Mouse (Mus musculus) limb, embryonic 14.5 days (tissue): Measurements from ENCODE around the gene Kynu. TPM values are rescaled to one million over a fixed set of nuclear protein-coding genes. Genes with fewer than 3 reads are reported as not detected.
A peak's percentile ranks its signal among the peaks of the same experiment; 100 is the strongest.

Source experiments
- ATAC-seq: fragments of 200-750 bp; cut with Nextera tagmentation; 2 replicates; pipeline ENCODE4 v1.8.0; 2017; ENCODE audit warnings: low read depth, moderate number of reproducible peaks, moderate TSS enrichment; ENCODE audit not compliant: low FRiP score
- DNase-seq: peaks from one replicate; pipeline ENCODE4 v3.0.0-alpha.2; 2015; ENCODE audit warnings: low spot score
- H3K27ac ChIP-seq: fragments of 300-500 bp; sonication (generic); replicated peaks from 2 replicates; pipeline ENCODE4 v1.5.1; 2014; ENCODE audit warnings: low read depth, mild to moderate bottlenecking, low read length, moderate library complexity, mixed read lengths
- H3K27me3 ChIP-seq: fragments of 300-500 bp; sonication (generic); 2 replicates; pipeline ENCODE4 v1.6.1; 2014; ENCODE audit warnings: low read length, mixed read lengths; ENCODE audit not compliant: control insufficient read depth, insufficient read depth
- H3K36me3 ChIP-seq: fragments of 300-500 bp; sonication (generic); 2 replicates; pipeline ENCODE4 v1.6.1; 2014; ENCODE audit warnings: mild to moderate bottlenecking, low read length, moderate library complexity, mixed read lengths; ENCODE audit not compliant: control insufficient read depth, insufficient read depth
- H3K4me1 ChIP-seq: fragments of 300-500 bp; sonication (generic); 2 replicates; pipeline ENCODE4 v1.6.1; 2014; ENCODE audit warnings: antibody characterized with exemption, low read length, mixed read lengths; ENCODE audit not compliant: control insufficient read depth, insufficient read depth
- H3K4me2 ChIP-seq: fragments of 300-500 bp; sonication (generic); replicated peaks from 2 replicates; pipeline ENCODE4 v1.6.1; 2014; ENCODE audit warnings: low read depth, mild to moderate bottlenecking, low read length, moderate library complexity; ENCODE audit not compliant: severe bottlenecking
- H3K4me3 ChIP-seq: fragments of 300-500 bp; sonication (generic); replicated peaks from 2 replicates; pipeline ENCODE4 v1.5.1; 2014; ENCODE audit warnings: low read length
- H3K9ac ChIP-seq: fragments of 300-500 bp; sonication (generic); 2 replicates; pipeline ENCODE4 v1.6.1; 2014; ENCODE audit warnings: mild to moderate bottlenecking, low read depth, low read length, moderate library complexity; ENCODE audit not compliant: severe bottlenecking
- H3K9me3 ChIP-seq: fragments of 300-500 bp; sonication (generic); 2 replicates; pipeline ENCODE4 v1.6.1; 2016; ENCODE audit warnings: low read length; ENCODE audit not compliant: control insufficient read depth
- POLR2A ChIP-seq: fragments of 200-500 bp; IDR thresholded peaks from 2 replicates; pipeline ENCODE4 v1.8.0; 2012; ENCODE audit warnings: inconsistent platforms, mild to moderate bottlenecking, moderate library complexity, borderline replicate concordance; ENCODE audit not compliant: insufficient read depth, insufficient read length; ENCODE audit errors: extremely low read depth
- WGBS: fragments of 180-500 bp; shearing (Covaris S2); extraction: QIAGEN DNeasy Blood & Tissue Kit; methylation state at CpG from one replicate; pipeline ENCODE4 v1.1.7; 2014; 5-methylcytosine and 5-hydroxymethylcytosine counted together
- polyA plus RNA-seq, 2 experiments: library from polyadenylated mRNA; depleted of rRNA in 1 of 2; stranded (reverse) in 1 of 2; unstranded in 1 of 2; fragments of >200 nt; fragmentation: Nextera tagmentation in 1 of 2; extraction: Ambion mirVana in 1 of 2; gene quantifications; 2 replicates each; pipeline versions ENCODE4 v1.2.1 to v1.2.3; 2012 to 2014

Kynu gene
- polyA plus RNA-seq, 2 experiments = 0.19 to 0.34 TPM

DNA sequence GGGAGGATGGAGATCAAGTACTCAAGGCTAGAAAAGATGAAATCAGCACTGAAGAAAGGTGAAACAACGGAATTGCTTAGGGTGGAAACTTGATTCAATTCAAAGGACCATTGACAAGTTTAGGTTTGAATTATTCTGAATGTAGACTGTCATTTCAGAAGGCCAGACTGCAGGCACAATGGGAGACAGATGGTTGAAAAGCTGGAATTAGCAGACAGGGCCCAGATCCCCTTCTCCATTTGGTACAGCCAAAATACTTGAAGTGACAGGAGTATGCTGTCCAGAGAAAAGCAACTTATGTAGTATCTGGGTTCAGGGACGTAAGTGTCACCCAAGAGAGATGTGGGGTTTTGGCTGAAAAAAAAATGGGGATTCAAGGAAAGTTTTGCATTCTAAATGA, 136.2 kb downstream of the Kynu start:
- H3K4me1 ChIP-seq = no peaks in the 10 kb centered on the region
- WGBS = 80% methylated on average over 2 of the region's 2 CpGs

DNA sequence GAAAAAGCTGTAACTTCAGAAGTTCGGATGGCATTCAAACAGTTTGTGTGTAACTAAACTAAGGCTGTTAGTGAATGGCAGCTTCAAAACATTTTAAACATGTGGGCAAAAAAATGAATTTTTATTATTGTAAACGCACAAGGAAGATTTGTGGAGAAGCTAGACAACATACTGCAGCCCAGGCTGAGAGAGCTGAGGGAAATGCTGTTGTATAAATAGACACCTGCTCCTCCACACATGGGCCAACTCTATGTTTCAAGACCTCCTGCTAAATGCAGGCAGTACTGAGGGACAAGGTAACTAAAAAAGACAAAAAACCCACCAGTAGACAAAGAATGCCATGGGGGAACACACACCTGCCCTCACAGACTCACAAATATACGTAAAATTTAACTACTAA, 140.5 kb downstream of the Kynu start:
- no peaks in the 10 kb centered on the region for H3K4me1 ChIP-seq
- no peaks in the 10 kb centered on the region for H3K9me3 ChIP-seq
- ATAC-seq (no peak), DNase-seq (no peak)
- no peak overlapping the region for H3K4me2 ChIP-seq
- no peak overlapping the region for H3K4me3 ChIP-seq
- TF ChIP-seq POLR2A = no peak
- H3K36me3 ChIP-seq = no peaks in the 10 kb centered on the region
- H3K27me3 ChIP-seq = no peaks in the 10 kb centered on the region
- WGBS = 82% methylated on average over 3 of the region's 3 CpGs
- H3K27ac ChIP-seq = no peak overlapping the region
- no peak overlapping the region for H3K9ac ChIP-seq

More for the DNA sequence above, 136.2 kb downstream of the Kynu start:
- ATAC-seq (no peak), DNase-seq (no peak)
- Histone ChIP-seq H3K27ac (no peak overlapping the region), H3K9me3 (no peaks in the 10 kb centered on the region), H3K27me3 (no peaks in the 10 kb centered on the region), H3K36me3 (no peaks in the 10 kb centered on the region), H3K4me2 (no peak overlapping the region), H3K9ac (no peak overlapping the region), H3K4me3 (no peak overlapping the region)
- no peak for TF ChIP-seq POLR2A

- no peak overlapping the region for H3K9ac ChIP-seq
- H3K4me2 ChIP-seq = no peak overlapping the region
- no peaks in the 10 kb centered on the region for H3K36me3 ChIP-seq
- H3K4me1 ChIP-seq = no peaks in the 10 kb centered on the region
- no peak for TF ChIP-seq POLR2A
- H3K4me3 ChIP-seq = no peak overlapping the region
- H3K27ac ChIP-seq = no peak overlapping the region
- no peaks in the 10 kb centered on the region for H3K9me3 ChIP-seq
- DNase-seq (no peak), ATAC-seq (no peak)
- no peaks in the 10 kb centered on the region for H3K27me3 ChIP-seq
- WGBS = 71% methylated on average over 2 of the region's 2 CpGs
Measured at GRCm38 (mm10) chr2:43712611-43713138, 157.5 kb downstream of the Kynu start.

DNA sequence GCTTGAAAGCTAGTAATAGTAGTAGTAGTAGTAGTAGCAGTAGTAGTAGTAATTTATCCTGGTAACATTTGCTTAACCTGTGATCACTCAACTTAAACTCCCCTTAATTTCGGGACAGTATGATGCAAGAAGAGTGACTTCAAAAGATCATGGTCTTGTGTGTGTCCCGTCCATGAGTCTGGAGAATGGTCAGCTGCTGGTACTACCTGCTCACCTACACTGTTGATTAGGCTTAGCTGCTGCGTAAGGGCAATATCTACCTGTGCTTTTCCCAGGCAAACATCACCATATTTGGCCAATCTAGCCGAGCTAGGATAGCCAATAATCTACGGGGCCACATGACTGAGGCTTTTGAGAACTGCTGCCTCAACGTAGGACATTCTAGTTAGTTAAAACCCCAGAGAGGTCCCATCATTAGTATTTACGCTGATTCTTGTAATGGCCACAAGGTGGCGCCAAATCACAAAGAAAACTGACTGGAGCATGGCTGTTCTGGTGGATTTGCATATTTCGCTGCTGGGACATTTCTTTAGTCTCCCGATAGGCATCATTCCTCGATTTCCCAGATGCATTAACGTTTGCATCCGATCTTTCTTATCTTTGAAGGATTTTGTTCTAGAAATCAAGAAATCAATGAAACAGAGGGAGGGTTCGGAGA, 167.4 kb downstream of the Kynu start:
- H3K4me2 ChIP-seq = peak overlapping the region; percentile 46
- no peak overlapping the region for H3K27ac ChIP-seq
- peak; percentile 79 for DNase-seq
- H3K36me3 ChIP-seq = no peaks in the 10 kb centered on the region
- H3K9me3 ChIP-seq = no peaks in the 10 kb centered on the region
- H3K9ac ChIP-seq = no peak overlapping the region
- no peaks in the 10 kb centered on the region for H3K27me3 ChIP-seq
- TF ChIP-seq POLR2A = no peak
- H3K4me3 ChIP-seq = peak overlapping the region; percentile 19
- H3K4me1 ChIP-seq = no peaks in the 10 kb centered on the region
- 21% methylated on average over 14 of the region's 14 CpGs for WGBS
- peak; percentile 80; the same call in 1 of the 2 replicates for ATAC-seq

GRCm38 (mm10) chr2:43723104-43723541, 168.0 kb downstream of the Kynu start:
- no peak overlapping the region for H3K9ac ChIP-seq
- WGBS = 61% methylated on average over 7 of the region's 7 CpGs
- H3K4me2 ChIP-seq = peak overlapping the region; percentile 46
- no peak for ATAC-seq
- peak overlapping the region; percentile 19 for H3K4me3 ChIP-seq
- H3K4me1 ChIP-seq = no peaks in the 10 kb centered on the region
- no peak for TF ChIP-seq POLR2A
- DNase-seq = no peak
- H3K9me3 ChIP-seq = no peaks in the 10 kb centered on the region
- H3K27me3 ChIP-seq = no peaks in the 10 kb centered on the region
- H3K36me3 ChIP-seq = no peaks in the 10 kb centered on the region
- H3K27ac ChIP-seq = no peak overlapping the region

- Histone ChIP-seq H3K9me3 (no peaks in the 10 kb centered on the region), H3K4me3 (no peak overlapping the region), H3K27me3 (no peaks in the 10 kb centered on the region), H3K9ac (no peak overlapping the region), H3K4me1 (no peaks in the 10 kb centered on the region), H3K4me2 (no peak overlapping the region), H3K27ac (no peak overlapping the region), H3K36me3 (no peaks in the 10 kb centered on the region)
- 71% methylated on average over 5 of the region's 5 CpGs for WGBS
- TF ChIP-seq POLR2A = no peak
- ATAC-seq (no peak), DNase-seq (no peak)
Measured at GRCm38 (mm10) chr2:43727181-43727580, 172.1 kb downstream of the Kynu start.
